Mouse (Mus musculus) 3T3-L1 (cell line): ENCODE results near the gene Cxcl3.
A peak's percentile ranks its signal among the peaks of the same experiment; 100 is the strongest.

Experiments used
- DNase-seq: peaks from one replicate; pipeline ENCODE4 v3.0.0-alpha.2; 2015; ENCODE audit warnings: low read depth, low spot score

The Cxcl3 gene

GRCm38 (mm10) chr5:90785659-90786588, at the start of gene Cxcl3:
TSS of gene Cxcl3 (plus strand) at chr5:90786103.
- DNase-seq = peak; percentile 67

DNA sequence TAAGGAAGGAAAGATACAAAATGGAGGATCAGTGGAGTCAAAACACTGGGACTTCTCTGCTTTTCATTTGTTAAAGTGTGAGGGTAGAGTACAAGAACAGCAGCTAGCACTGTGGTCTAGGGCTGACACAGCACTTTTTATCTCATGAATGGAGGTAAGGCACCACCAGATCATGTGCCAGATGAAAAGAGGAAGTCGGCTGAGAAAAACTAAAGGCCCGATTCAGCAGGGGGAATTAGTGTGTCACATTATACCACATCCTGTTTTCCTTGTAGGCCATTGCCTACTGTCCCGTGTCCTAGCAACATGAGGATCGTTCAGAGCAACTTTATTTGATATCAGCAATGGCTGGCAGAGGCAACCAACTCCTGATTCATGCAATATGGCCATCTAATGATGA, 43.9 kb upstream of the Cxcl3 start:
- DNase-seq = peak; percentile 21

DNA sequence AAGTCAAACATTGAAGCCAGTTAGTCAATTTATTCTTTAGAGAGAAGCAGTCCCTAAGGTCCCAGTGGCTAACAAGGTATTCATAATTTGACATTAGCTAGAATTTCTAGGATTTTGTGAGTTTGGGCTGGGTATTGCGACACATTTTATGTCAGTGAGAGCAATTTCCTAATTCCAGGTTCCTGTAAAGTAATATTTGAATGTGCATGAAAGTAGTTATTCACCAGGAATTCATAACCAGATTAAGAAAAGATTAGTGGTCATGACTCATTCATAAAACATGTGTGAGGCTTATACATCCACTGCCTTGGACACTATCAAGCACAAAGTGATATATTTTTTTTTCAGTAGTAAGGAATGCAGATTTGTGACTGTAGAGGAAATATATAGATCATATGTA, 32.0 kb upstream of the Cxcl3 start:
- peak; percentile 96 for DNase-seq

DNA sequence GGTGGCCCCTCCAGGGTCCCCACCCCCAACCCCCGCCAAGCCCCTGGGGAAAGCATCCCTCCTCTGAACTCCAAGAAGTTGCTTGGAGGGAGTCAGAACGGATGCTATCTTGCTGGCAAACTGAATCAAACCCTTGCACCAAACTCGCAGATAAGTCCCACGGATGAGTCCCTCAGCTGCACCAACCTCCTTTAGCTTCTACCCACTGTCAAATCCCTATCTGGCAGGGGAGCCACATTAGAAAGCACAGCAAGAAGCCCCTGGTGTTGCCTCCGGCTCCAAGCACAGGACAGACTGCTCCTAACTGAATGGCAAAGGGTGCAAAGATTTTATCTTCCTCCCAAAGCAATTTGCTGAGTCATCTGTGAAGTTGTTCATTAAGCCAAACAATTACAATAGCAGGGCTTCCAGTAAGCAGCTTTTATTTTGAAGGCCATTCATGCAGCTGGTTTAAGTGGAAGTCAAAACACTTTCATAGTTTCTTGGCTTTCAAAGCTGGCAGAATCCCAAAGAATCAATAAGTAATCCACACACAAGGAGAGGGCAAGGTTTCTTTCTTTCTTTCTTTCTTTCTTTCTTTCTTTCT, 27.8 kb upstream of the Cxcl3 start:
- DNase-seq = peak; percentile 80

- peak; percentile 96 for DNase-seq
These were observed 26.5 kb upstream of the Cxcl3 start, which contains the start of gene Cxcl5 for GRCm38 (mm10) chr5:90759077-90760065. TSS of gene Cxcl5 (plus strand) at chr5:90759360.

- no peak for DNase-seq
These were observed 25.6 kb upstream of the Cxcl3 start for GRCm38 (mm10) chr5:90760303-90760702.

GRCm38 (mm10) chr5:90760844-90761243, 25.1 kb upstream of the Cxcl3 start:
- DNase-seq = no peak

- no peak for DNase-seq
These were observed 24.1 kb upstream of the Cxcl3 start for GRCm38 (mm10) chr5:90761834-90762233.

GRCm38 (mm10) chr5:90763912-90764665, 21.8 kb upstream of the Cxcl3 start:
- DNase-seq = peak; percentile 89

DNA sequence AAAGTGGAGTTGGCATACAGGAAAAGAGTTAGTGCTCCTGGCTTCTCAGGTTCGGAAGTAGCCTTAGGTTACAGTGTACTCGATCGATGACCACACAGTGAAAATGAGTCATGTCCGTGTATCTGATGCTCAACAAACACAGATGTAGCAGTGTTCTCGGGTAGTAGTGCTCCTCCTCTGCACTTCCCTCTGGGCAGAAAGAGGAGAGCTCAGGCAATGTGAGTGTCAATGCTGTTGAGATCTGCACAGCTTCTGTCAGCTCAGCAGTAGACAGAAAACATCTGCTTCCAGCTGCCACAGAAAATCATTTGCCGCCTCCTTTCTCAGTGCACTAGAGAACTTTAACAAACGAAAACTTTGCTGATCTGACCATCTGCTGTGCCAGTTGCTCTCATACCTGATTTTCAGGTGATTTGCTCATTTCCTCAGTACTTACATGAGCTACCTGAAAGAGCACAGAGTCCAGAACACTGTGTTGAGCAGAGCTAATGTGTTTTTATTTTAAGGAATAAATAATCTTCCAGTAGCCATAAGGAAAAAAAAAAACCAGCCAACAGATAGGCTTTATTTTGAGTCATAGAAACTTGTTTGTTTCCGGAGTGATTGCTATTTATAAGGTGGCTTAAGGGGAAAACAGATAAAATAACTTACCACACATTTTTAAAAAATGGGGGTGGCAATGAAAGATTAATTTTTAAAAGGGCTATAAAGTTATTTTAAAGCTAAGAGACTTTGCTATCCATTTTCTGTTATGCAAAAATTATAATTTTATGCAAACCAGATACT, 19.9 kb upstream of the Cxcl3 start:
- DNase-seq = peak; percentile 74

DNA sequence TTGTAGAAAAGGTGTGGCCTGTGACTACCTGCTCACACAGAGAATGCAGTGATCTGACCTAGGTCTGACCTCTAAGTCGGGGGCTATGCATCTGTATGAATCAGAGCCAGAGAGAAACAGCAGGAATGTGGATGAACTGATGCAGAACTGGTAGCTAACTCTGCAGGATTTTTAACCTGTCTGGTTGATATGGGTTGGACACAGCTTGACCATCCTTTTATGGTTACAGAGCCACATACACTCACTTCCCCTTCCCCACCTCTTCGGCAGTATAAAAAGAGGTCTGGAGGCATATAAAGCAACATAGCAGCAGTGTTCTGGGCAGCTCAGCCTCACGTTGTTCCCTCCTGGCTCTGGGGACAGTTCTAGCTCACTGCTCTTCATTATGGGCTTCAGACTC, 17.7 kb upstream of the Cxcl3 start, which contains the start of gene Ppbp:
Ppbp (plus strand) TSS at position 301 of the 400 bp plus-strand sequence.
- DNase-seq = no peak

GRCm38 (mm10) chr5:90771369-90771768, 14.5 kb upstream of the Cxcl3 start:
- DNase-seq = no peak

DNA sequence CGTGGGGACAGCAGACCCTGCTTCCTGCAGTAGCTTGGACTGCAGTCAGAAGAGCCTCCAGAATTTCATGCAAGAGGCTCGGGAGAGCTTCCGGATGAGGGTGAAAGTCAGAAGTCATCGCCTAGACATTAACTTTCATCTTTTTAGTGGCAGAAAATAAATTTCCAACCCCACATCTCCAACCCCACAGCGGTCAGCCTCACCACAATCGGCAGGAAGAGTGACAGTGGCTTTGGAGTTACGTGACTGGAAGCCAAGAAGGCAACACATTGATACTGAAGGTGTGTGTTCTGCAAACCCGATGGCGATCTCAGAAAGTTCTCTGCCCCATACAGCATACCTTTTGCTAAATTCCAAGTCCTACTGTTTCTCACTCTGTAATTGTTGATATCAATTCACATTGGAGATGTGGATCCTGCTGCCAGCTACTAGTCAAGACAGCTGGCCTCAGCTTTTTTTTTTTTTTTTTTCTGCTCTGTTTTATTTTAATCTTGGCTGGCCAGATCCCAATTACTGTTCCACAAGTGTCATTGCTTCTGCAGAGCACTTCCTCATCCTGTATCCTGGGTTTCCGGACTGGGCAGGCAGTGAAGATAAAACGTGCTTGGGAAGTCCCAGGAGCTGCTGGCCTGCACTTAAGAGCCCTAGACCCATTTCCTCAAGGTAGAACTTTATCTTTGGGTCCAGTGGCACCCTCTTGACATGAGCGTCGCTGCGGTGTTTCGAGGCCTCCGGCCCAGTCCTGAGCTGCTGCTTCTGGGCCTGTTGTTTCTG, 13.8 kb upstream of the Cxcl3 start, which contains the start of gene Pf4:
Pf4 (plus strand) TSS at position 556 of the 774 bp plus-strand sequence.
- DNase-seq = no peak

DNA sequence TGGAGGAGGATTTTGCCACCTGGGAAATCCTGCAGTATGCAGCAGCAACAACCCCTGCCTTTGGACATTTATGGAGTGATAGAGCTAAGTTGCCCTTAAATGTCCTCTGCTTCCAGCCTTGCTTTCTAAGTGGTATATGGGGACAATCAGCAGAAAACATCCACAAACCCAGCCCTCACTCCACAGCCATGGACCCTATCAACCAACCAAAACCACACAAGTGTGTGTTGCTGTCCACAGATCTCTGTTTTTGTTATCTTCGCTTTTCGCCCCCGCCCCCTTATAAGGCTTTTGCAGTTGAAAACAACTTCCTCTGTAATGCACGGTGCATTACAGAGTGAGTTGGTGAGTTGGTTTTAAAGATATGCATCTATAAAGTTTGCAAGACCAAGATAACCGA, 10.3 kb upstream of the Cxcl3 start:
- no peak for DNase-seq

- no peak for DNase-seq
These were observed 8.3 kb upstream of the Cxcl3 start for GRCm38 (mm10) chr5:90777621-90778020.

DNA sequence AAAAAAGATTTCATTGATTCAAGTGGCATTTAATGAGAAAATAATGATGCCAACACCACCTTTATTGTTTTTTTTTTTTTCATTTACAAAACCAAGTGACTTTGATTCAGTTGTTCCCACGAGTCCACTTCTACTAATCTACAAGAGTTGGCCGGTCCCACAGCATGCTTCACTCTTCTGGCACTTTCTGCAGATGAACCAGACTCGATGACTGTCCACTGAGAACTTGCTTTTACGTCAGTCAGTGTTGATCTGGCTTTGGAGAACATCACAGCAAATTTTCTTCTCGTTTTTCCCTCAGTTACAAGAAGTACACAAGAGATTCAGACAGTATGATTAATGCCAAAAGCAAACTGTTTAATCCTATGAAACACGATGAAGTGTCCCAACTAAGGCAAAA, 7.0 kb upstream of the Cxcl3 start:
- no peak for DNase-seq

- no peak for DNase-seq
These were observed 2.2 kb upstream of the Cxcl3 start for GRCm38 (mm10) chr5:90783697-90784096.

- peak; percentile 70 for DNase-seq
These were observed 2.2 kb downstream of the Cxcl3 start for GRCm38 (mm10) chr5:90788114-90788513.
